Mouse (Mus musculus) kidney, adult 2 months (tissue): ENCODE measurements at regions not wholly inside any gene's neighbourhood (a gene's known extent, or its start where the extent isn't known, plus 50 kb on each side); places are given as distances from the start of the nearest gene placed in this dataset.

ENCODE experiments used
- CTCF ChIP-seq: fragments of 200-500 bp; conservative IDR thresholded peaks from 2 replicates; pipeline ENCODE4 v1.5.1; 2011; ENCODE audit warnings: low read depth, mild to moderate bottlenecking, control low read depth, low read length, moderate library complexity, mixed read lengths; ENCODE audit not compliant: insufficient read depth, insufficient read length
- POLR2A ChIP-seq: fragments of 200-500 bp; IDR thresholded peaks from one replicate; pipeline ENCODE4 v1.6.1; 2011; ENCODE audit warnings: low read depth, low read length, control low read depth

DNA sequence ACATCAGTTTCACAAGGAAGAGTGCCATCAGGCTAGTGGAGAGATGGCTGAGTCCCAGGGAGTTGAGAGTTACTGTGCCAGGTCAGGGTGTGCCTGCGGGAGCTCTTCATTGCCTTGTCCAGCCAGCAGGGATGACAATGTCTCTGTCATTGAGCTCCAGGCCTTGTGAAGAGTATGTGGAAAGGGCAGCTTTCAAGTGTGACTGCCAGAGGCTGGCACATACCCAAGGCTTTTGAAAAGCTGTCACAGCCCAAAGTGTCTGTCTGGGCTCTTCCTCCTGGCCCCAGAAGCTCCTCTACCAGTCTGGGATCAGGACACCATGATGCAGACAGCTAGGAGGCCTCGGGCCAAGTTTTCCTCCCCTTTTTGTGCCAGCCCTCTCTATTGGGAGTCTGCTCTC is 124.6 kb downstream of the Gm4791 start:
- TF ChIP-seq CTCF (no peak), POLR2A (no peak)
